Mouse (Mus musculus) liver, embryonic 14.5 days (tissue): ENCODE results near the gene Gm33543.

ENCODE experiments used
- CTCF ChIP-seq: IDR thresholded peaks from 2 replicates; pipeline ENCODE4 v1.5.1; 2016; ENCODE audit warnings: antibody characterized with exemption, low read depth, control low read depth
- EP300 ChIP-seq: IDR thresholded peaks from 2 replicates; pipeline ENCODE4 v1.6.1; 2016; ENCODE audit warnings: antibody characterized with exemption, low read depth

DNA sequence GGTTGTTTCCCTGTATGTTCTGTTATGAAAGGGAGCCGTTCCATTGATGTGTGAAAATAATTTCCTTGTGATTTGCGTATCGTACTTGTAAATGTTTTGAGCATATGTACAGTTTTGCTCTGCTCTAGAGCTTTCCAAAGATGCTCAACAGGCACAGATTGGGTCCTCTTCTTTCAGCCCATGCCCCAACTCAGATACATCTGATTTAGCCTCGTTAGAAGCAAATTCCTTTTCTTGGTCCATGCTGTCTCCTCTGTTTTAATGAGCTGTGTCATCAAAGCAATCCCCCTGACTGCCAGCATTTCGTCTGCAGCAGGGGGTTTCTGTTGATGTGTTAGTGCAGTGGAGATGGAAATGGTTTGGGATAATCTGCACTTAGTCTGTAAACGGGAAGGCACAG is 25.6 kb upstream of the Gm33543 start:
- no peak for TF ChIP-seq CTCF
- no peak for TF ChIP-seq EP300
